Mouse (Mus musculus) small intestine, adult 2 months (tissue): Measurements from ENCODE around the gene Zmynd8. TPM values are rescaled to one million over a fixed set of nuclear protein-coding genes. Genes with fewer than 3 reads are reported as not detected.
"Not testable (repeated sequence)": the region's sequence is repeated elsewhere in the genome, so short reads cannot be mapped to it uniquely, and the experiment has no call there.

Experiments used
- H3K27ac ChIP-seq: fragments of 200-500 bp; 2 replicates; pipeline ENCODE4 v1.5.1; 2012; ENCODE audit warnings: low read depth, low read length, control low read depth, inconsistent platforms; ENCODE audit not compliant: insufficient read depth
- H3K27me3 ChIP-seq: fragments of 200-500 bp; 2 replicates; pipeline ENCODE4 v1.6.1; 2012; ENCODE audit warnings: mild to moderate bottlenecking, moderate library complexity, low read length, inconsistent platforms; ENCODE audit not compliant: control insufficient read depth, insufficient read depth
- H3K36me3 ChIP-seq: fragments of 200-500 bp; 2 replicates; pipeline ENCODE4 v1.6.1; 2012; ENCODE audit warnings: mild to moderate bottlenecking, low read length, control low read depth, inconsistent platforms; ENCODE audit not compliant: control insufficient read depth, insufficient read depth
- H3K4me1 ChIP-seq: fragments of 200-500 bp; 2 replicates; pipeline ENCODE4 v1.6.1; 2012; ENCODE audit warnings: low read length, inconsistent platforms, mixed read lengths; ENCODE audit not compliant: control insufficient read depth, insufficient read depth, insufficient read length
- H3K4me3 ChIP-seq: fragments of 200-500 bp; 2 replicates; pipeline ENCODE4 v1.5.1; 2012; ENCODE audit warnings: low read depth, mild to moderate bottlenecking, control low read depth, inconsistent platforms, low read length, moderate library complexity
- CTCF ChIP-seq: fragments of 200-500 bp; IDR thresholded peaks from 2 replicates; pipeline ENCODE4 v1.5.1; 2012; ENCODE audit warnings: low read depth, mild to moderate bottlenecking, control low read depth, inconsistent platforms, low read length, moderate library complexity, mixed read lengths; ENCODE audit not compliant: insufficient replicate concordance, insufficient read length; ENCODE audit errors: extremely low read depth
- POLR2A ChIP-seq: fragments of 200-500 bp; IDR thresholded peaks from 2 replicates; pipeline ENCODE4 v1.6.1; 2012; ENCODE audit warnings: low read depth, mild to moderate bottlenecking, control low read depth, inconsistent platforms, low read length, moderate library complexity
- WGBS: fragments of 180-500 bp; shearing (Covaris S2); methylation state at CpG from one replicate; pipeline ENCODE4 v1.1.7; 2018; 5-methylcytosine and 5-hydroxymethylcytosine counted together
- polyA plus RNA-seq: library from polyadenylated mRNA; depleted of rRNA; stranded (reverse); fragments of >200 nt; gene quantifications from 2 replicates; pipeline ENCODE4 v1.2.3, GENCODE M21; 2012

Gene Zmynd8
- polyA plus RNA-seq, 1 experiment = 17.4 TPM

- H3K36me3 ChIP-seq = peaks cover 55% of the 10 kb centered on the region
- H3K27ac ChIP-seq = no peak overlapping the region
- H3K4me1 ChIP-seq = no peaks in the 10 kb centered on the region
- H3K4me3 ChIP-seq = no peak overlapping the region
- 87% methylated on average over 28 of the region's 28 CpGs for WGBS
- TF ChIP-seq CTCF = no peak
- no peak for TF ChIP-seq POLR2A
- H3K27me3 ChIP-seq = no peaks in the 10 kb centered on the region
Observed at GRCm38 (mm10) chr2:165815103-165815880, 83.5 kb downstream of the Zmynd8 start.

GRCm38 (mm10) chr2:165812889-165813288, 85.9 kb downstream of the Zmynd8 start:
- H3K27me3 ChIP-seq = no peaks in the 10 kb centered on the region
- no peak overlapping the region for H3K4me3 ChIP-seq
- H3K36me3 ChIP-seq = peaks cover 60% of the 10 kb centered on the region
- no peak overlapping the region for H3K27ac ChIP-seq
- no peak for TF ChIP-seq POLR2A
- TF ChIP-seq CTCF = no peak
- WGBS = 85% methylated on average over 8 of the region's 8 CpGs
- H3K4me1 ChIP-seq = no peaks in the 10 kb centered on the region

GRCm38 (mm10) chr2:165811536-165811935, 87.3 kb downstream of the Zmynd8 start:
- Histone ChIP-seq H3K4me1 (no peaks in the 10 kb centered on the region), H3K4me3 (no peak overlapping the region), H3K36me3 (peaks cover 65% of the 10 kb centered on the region), H3K27me3 (no peaks in the 10 kb centered on the region), H3K27ac (no peak overlapping the region)
- WGBS = 67% methylated on average over 5 of the region's 5 CpGs
- TF ChIP-seq POLR2A = no peak
- TF ChIP-seq CTCF = peak; percentile 57; the same call in 1 of the 2 replicates

- TF ChIP-seq CTCF (no peak), POLR2A (no peak)
- no peaks in the 10 kb centered on the region for H3K27me3 ChIP-seq
- H3K4me3 ChIP-seq = no peak overlapping the region
- no peaks in the 10 kb centered on the region for H3K4me1 ChIP-seq
- H3K36me3 ChIP-seq = peaks cover 74% of the 10 kb centered on the region
- no peak overlapping the region for H3K27ac ChIP-seq
- whole genome bisulfite sequencing = 92% methylated on average over 5 of the region's 5 CpGs
Observed at GRCm38 (mm10) chr2:165809901-165810477, 88.8 kb downstream of the Zmynd8 start.

- Histone ChIP-seq H3K27me3 (no peaks in the 10 kb centered on the region), H3K36me3 (peaks cover 76% of the 10 kb centered on the region), H3K4me3 (no peak overlapping the region), H3K27ac (no peak overlapping the region), H3K4me1 (no peaks in the 10 kb centered on the region)
- 93% methylated on average over 5 of the region's 5 CpGs for WGBS
- no peak for TF ChIP-seq CTCF
- no peak for TF ChIP-seq POLR2A
Observed at GRCm38 (mm10) chr2:165809091-165809490, 89.7 kb downstream of the Zmynd8 start.

- WGBS = 97% methylated on average over 12 of the region's 12 CpGs
- Histone ChIP-seq H3K4me3 (no peak overlapping the region), H3K4me1 (no peaks in the 10 kb centered on the region), H3K36me3 (peaks cover 72% of the 10 kb centered on the region), H3K27ac (no peak overlapping the region), H3K27me3 (no peaks in the 10 kb centered on the region)
- TF ChIP-seq POLR2A = no peak
- TF ChIP-seq CTCF = no peak
Observed at GRCm38 (mm10) chr2:165808179-165808975, 90.4 kb downstream of the Zmynd8 start.

- not testable (repeated sequence) for H3K4me1 ChIP-seq, H3K4me3 ChIP-seq, H3K27ac ChIP-seq, H3K27me3 ChIP-seq
- H3K36me3 ChIP-seq = peaks cover 55% of the 10 kb centered on the region
- 97% methylated on average over 3 of the region's 3 CpGs for WGBS
Observed at GRCm38 (mm10) chr2:165800174-165800573, 98.6 kb downstream of the Zmynd8 start.
